Mouse (Mus musculus) heart, postnatal 4 days (tissue): Measurements from ENCODE around the gene Golga2. TPM values are rescaled to one million over a fixed set of nuclear protein-coding genes. Genes with fewer than 3 reads are reported as not detected.

Source experiments
- DNase-seq: peaks from one replicate; pipeline ENCODE4 v3.0.0; 2021
- total RNA-seq, 2 experiments: library from RNA; stranded (reverse); gene quantifications; 2 replicates each; pipeline ENCODE4 v1.2.3; 2021

Golga2 gene
- total RNA-seq, result 10 to 100 TPM; 75.1 to 78.1 TPM

GRCm38 (mm10) chr2:32287334-32287840, at the start of gene Golga2:
Gene Golga2, plus strand, starts transcription at chr2:32287384.
- no peak for DNase-seq

- no peak for DNase-seq
Observed at GRCm38 (mm10) chr2:32237571-32237970, 49.6 kb upstream of the Golga2 start.

GRCm38 (mm10) chr2:32238708-32239435, 48.3 kb upstream of the Golga2 start:
- DNase-seq, result no peak

GRCm38 (mm10) chr2:32240591-32240990, 46.6 kb upstream of the Golga2 start:
- DNase-seq, result no peak

GRCm38 (mm10) chr2:32242986-32243385, 44.2 kb upstream of the Golga2 start:
- no peak for DNase-seq

GRCm38 (mm10) chr2:32246741-32247140, 40.4 kb upstream of the Golga2 start:
- DNase-seq, result no peak

GRCm38 (mm10) chr2:32248377-32249361, 38.5 kb upstream of the Golga2 start:
- no peak for DNase-seq

GRCm38 (mm10) chr2:32251791-32252527, 35.2 kb upstream of the Golga2 start:
- DNase-seq, result no peak

GRCm38 (mm10) chr2:32252658-32253057, 34.5 kb upstream of the Golga2 start:
- DNase-seq, result no peak

GRCm38 (mm10) chr2:32253352-32253751, 33.8 kb upstream of the Golga2 start:
- DNase-seq, result no peak

- DNase-seq, result no peak
Observed at GRCm38 (mm10) chr2:32254563-32254962, 32.6 kb upstream of the Golga2 start.

GRCm38 (mm10) chr2:32256273-32256672, 30.9 kb upstream of the Golga2 start:
- no peak for DNase-seq

GRCm38 (mm10) chr2:32258887-32259533, 28.2 kb upstream of the Golga2 start:
- no peak for DNase-seq

- peak; percentile 89 for DNase-seq
Observed at GRCm38 (mm10) chr2:32259657-32260417, 27.3 kb upstream of the Golga2 start, which contains the start of gene Uck1. Gene Uck1, minus strand, starts transcription at chr2:32260159.

GRCm38 (mm10) chr2:32260635-32261034, 26.5 kb upstream of the Golga2 start:
- DNase-seq, result peak; percentile 61

- no peak for DNase-seq
Observed at GRCm38 (mm10) chr2:32275823-32276222, 11.4 kb upstream of the Golga2 start.

- no peak for DNase-seq
Observed at GRCm38 (mm10) chr2:32282289-32282688, 4.9 kb upstream of the Golga2 start.

GRCm38 (mm10) chr2:32282727-32283126, 4.5 kb upstream of the Golga2 start:
- DNase-seq, result peak; percentile 61

- DNase-seq, result no peak
Observed at GRCm38 (mm10) chr2:32283986-32284385, 3.2 kb upstream of the Golga2 start.

GRCm38 (mm10) chr2:32287923-32288367, 761 bp downstream of the Golga2 start, which contains the start of gene Swi5:
Gene Swi5, minus strand, starts transcription at chr2:32288075.
- DNase-seq, result peak; percentile 99
